Mouse (Mus musculus): ENCODE results near the gene Coq10b.
"Not testable (repeated sequence)": the region's sequence is repeated elsewhere in the genome, so short reads cannot be mapped to it uniquely, and the experiment has no call there.

Gene Coq10b

DNA sequence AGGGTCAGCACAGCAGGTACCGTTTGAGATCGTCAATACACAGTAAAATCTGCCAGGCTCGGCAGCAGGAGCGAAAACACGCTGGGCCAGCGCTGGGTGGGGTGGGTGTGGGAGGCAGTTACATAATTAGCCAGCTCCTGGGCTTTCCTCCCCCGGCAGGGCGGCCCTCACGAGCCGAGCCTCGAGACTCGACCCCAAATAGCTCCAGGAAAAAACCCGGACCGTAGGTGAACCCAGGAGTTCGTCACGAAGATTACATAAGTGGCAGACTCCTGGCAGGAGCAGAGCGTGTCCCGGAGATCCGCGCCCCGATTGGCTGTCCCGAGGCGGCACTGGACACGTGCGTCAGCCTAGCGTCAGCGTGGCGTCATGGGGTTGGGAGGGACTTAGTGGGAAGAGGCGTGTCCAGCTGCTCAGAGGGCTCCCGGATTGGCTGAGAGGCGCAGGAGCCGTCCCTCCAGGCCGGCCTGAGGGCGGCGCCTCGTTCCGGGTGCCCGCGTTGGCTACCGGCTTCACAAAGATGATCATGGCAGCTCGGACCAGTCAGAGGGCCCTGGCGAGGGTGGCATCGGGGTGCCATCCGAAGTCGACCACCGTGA lies at the start of gene Coq10b:
TSS of gene Coq10b (plus strand) at position 416 of the 599 bp plus-strand sequence.
- DNase-seq (ENCODE audit: low spot score) = peak; percentile 99

DNA sequence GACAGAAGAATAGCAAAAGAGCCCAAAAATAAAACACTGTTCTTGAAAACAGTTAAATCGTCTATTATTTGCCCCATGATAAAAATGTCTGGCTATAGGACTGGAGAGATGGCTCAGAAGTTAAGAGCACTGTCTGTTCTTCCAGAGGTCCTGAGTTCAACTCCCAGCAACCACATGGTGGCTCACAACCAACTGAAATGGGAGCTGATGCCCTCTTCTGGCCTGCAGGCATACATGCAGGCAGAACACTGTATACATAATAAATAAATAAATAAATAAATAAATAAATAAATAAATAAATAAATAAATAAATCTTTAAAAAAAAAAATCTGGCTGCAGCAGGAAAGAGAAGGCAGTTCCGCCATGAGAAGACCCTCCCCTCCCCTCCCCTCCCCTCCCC lies 44.3 kb upstream of the Coq10b start:
- DNase-seq (ENCODE audit: low spot score) = not testable (repeated sequence)

DNA sequence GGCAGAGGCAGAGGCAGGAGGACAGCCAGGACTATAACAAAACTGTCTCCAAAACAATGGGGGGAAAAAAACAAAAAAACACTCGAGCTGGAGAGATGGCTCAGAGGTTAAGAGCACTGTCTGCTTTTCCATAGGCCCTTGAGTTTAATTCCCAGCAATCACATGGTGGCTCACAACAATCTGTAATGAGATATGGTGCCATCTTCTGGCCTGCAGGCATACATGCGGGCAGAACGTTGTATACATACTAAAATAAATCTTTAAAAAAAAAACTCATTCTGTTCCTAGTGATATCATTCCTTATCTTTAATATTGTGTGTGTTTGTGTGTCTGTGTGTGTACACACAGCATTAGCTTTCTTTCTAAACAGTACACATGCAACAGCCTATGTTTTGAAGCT lies 40.1 kb upstream of the Coq10b start:
- DNase-seq (ENCODE audit: low spot score) = no peak

GRCm38 (mm10) chr1:55021907-55022306 lies 30.7 kb upstream of the Coq10b start:
- no peak for DNase-seq (ENCODE audit: low spot score)

GRCm38 (mm10) chr1:55025656-55026430 lies 26.7 kb upstream of the Coq10b start:
- DNase-seq (ENCODE audit: low spot score) = no peak

GRCm38 (mm10) chr1:55026444-55027252 lies 25.9 kb upstream of the Coq10b start:
- no peak for DNase-seq (ENCODE audit: low spot score)

GRCm38 (mm10) chr1:55027253-55027801 lies 25.2 kb upstream of the Coq10b start, which contains the start of gene Sf3b1:
TSS of gene Sf3b1 (minus strand) at chr1:55027481.
- DNase-seq (ENCODE audit: low spot score) = peak; percentile 96

- no peak for DNase-seq (ENCODE audit: low spot score)
Observed at GRCm38 (mm10) chr1:55027966-55028365, 24.6 kb upstream of the Coq10b start.

GRCm38 (mm10) chr1:55028512-55029249 lies 23.9 kb upstream of the Coq10b start:
- no peak for DNase-seq (ENCODE audit: low spot score)

GRCm38 (mm10) chr1:55029446-55029845 lies 23.1 kb upstream of the Coq10b start:
- no peak for DNase-seq (ENCODE audit: low spot score)

- DNase-seq (ENCODE audit: low spot score) = no peak
Observed at GRCm38 (mm10) chr1:55031026-55031779, 21.4 kb upstream of the Coq10b start.

- DNase-seq (ENCODE audit: low spot score) = no peak
Observed at GRCm38 (mm10) chr1:55039944-55040343, 12.6 kb upstream of the Coq10b start.

DNA sequence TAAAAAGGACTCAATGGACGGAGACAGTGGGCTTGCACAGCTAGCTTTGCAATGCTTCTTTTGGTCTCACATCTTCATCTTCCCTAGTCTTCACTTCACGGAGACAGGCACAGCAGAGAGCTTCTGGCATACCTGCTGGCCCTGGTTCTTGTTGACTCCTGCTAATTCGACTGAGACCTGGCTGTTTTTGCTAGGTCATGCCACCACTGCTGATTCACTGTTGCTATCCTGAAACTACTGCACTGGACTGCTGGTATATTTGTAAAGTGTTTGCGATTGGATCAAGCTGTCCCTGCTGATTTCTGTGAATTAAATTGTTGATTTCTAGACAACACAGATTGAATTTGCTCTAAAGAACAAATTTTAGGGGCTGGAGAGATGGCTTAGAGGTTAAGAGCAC lies 10.9 kb upstream of the Coq10b start:
- DNase-seq (ENCODE audit: low spot score) = no peak

DNA sequence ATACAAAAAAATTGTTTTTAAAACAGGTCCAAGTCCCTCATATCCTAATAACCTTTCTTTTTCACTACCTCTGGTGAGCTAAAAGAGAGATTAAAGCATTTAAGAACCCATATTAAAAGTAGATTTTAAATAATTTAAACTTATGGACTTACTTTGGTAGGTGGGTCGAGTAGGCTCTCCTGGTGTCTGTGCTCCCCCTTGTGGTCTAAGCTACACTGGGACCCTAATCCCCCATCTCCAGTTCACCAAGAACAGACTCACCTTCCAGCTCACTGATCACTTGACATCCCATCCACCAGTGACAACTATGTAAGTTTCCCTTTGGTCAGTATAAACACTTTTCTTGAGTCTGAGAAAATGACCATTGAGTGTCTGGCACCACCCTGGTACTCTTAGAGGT lies 10.3 kb upstream of the Coq10b start:
- no peak for DNase-seq (ENCODE audit: low spot score)

- no peak for DNase-seq (ENCODE audit: low spot score)
Observed at GRCm38 (mm10) chr1:55043164-55043563, 9.4 kb upstream of the Coq10b start.

GRCm38 (mm10) chr1:55048841-55049587 lies 3.6 kb upstream of the Coq10b start:
- DNase-seq (ENCODE audit: low spot score) = no peak

DNA sequence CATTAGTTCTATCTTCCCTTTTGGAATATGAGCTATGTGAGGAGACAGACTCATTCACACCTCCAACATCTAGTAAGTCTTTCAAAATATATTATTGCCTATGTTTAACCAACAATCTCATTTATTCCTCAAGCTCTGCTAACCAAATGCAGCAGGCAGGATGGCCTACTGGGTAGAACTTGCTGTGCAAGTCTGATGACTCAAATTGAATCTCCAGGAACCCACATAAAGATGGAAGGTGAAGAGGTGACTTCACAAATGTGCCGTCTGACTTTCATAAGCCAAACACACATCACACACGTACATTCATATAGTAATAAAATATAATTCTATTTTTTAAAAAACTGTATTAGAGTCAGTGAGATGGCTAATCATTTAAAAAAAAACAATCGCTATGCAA lies 899 bp upstream of the Coq10b start:
- no peak for DNase-seq (ENCODE audit: low spot score)

GRCm38 (mm10) chr1:55053005-55053404 lies 435 bp downstream of the Coq10b start:
- peak; percentile 89 for DNase-seq (ENCODE audit: low spot score)

- DNase-seq (ENCODE audit: low spot score) = no peak
Observed at GRCm38 (mm10) chr1:55053596-55053995, 1.0 kb downstream of the Coq10b start.

Measured in urinary bladder, postnatal 14 days (tissue).